Mouse (Mus musculus) midbrain, embryonic 15.5 days (tissue): ENCODE data around the gene Nup88. TPM values are rescaled to one million over a fixed set of nuclear protein-coding genes. Genes with fewer than 3 reads are reported as not detected.

Source experiments
- ATAC-seq: fragments of 200-750 bp; cut with Nextera tagmentation; replicated peaks from 2 replicates; pipeline ENCODE4 v1.8.0; 2017; ENCODE audit warnings: moderate TSS enrichment
- H3K27ac ChIP-seq: fragments of 300-500 bp; sonication (generic); 2 replicates; pipeline ENCODE4 v1.5.1; 2015; ENCODE audit warnings: mild to moderate bottlenecking, inconsistent platforms
- H3K27me3 ChIP-seq: fragments of 300-500 bp; sonication (generic); replicated peaks from 2 replicates; pipeline ENCODE4 v1.6.1; 2015; ENCODE audit warnings: inconsistent platforms
- H3K36me3 ChIP-seq: fragments of 300-500 bp; sonication (generic); replicated peaks from 2 replicates; pipeline ENCODE4 v1.6.1; 2015; ENCODE audit warnings: inconsistent platforms
- H3K4me1 ChIP-seq: fragments of 300-500 bp; sonication (generic); 2 replicates; pipeline ENCODE4 v1.6.1; 2015; ENCODE audit warnings: inconsistent platforms
- H3K4me2 ChIP-seq: fragments of 300-500 bp; sonication (generic); 2 replicates; pipeline ENCODE4 v1.6.1; 2015; ENCODE audit warnings: inconsistent platforms, mild to moderate bottlenecking, moderate library complexity
- H3K4me3 ChIP-seq: fragments of 300-500 bp; sonication (generic); 2 replicates; pipeline ENCODE4 v1.5.1; 2015; ENCODE audit warnings: mild to moderate bottlenecking, inconsistent platforms
- H3K9ac ChIP-seq: fragments of 300-500 bp; sonication (generic); 2 replicates; pipeline ENCODE4 v1.6.1; 2015; ENCODE audit warnings: mild to moderate bottlenecking, inconsistent platforms
- H3K9me3 ChIP-seq: fragments of 300-500 bp; sonication (generic); 2 replicates; pipeline ENCODE4 v1.6.1; 2016; ENCODE audit warnings: inconsistent platforms
- WGBS: fragments of 180-500 bp; shearing (Covaris S2); methylation state at CpG from one replicate; pipeline ENCODE4 v1.1.7; 2015; ENCODE audit warnings: mixed read lengths; 5-methylcytosine and 5-hydroxymethylcytosine counted together
- polyA plus RNA-seq: library from polyadenylated mRNA; unstranded; fragments of >200 nt; fragmentation: Nextera tagmentation; extraction: Ambion mirVana; gene quantifications from 2 replicates; pipeline ENCODE4 v1.2.1, GENCODE M21; 2015

Nup88 gene
- 121 and 127 TPM in 2 replicates for polyA plus RNA-seq

DNA sequence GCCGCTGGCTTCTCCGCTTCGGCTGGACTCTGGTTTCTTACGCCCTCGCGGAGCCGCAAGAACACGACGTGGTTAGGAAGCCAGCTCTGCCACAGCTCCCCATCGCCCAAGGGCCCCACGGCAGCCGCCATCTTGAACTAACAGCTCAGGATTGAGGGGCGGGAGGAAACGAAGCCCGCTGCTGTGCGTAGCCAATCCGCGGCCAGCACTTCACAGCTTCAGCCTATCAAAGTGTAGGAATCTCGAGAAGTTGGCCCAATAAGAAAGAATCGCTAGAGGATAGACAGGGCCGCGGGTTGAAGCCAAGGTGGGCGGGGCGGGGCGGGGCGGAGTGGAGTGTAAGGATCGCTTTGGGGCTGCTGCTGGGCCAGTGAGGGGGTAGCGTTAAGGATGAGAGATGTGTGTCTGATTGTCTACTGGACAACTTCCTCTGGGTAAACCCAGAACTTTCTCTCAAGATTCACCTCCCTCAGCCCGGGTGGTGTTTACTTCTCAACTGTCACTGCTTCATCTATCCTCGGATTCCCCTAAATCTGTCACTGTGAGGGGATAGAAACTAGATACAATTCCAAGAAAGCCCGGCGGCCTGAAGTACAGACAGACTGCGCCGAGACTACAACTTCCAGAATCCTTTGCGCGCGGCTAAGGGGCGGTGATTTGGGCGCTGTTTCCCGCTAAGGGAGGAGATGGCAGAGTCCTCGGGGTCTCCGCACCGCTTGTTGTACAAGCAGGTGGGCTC is at the start of gene Nup88, which contains the start of gene Rpain:
Nup88 (minus strand) TSS at position 153 of the 739 bp plus-strand sequence.
Rpain (plus strand) TSS at position 393 of the 739 bp plus-strand sequence.
- Histone ChIP-seq H3K4me1 (peaks cover 22% of the 10 kb centered on the region), H3K4me3 (peak within 1 kb of the TSS; percentile 89), H3K27ac (peak within 1 kb of the TSS; percentile 94), H3K36me3 (peaks cover 14% of the 10 kb centered on the region), H3K27me3 (no peaks in the 10 kb centered on the region), H3K9me3 (no peaks in the 10 kb centered on the region), H3K9ac (peak within 1 kb of the TSS; percentile 92), H3K4me2 (peak within 1 kb of the TSS; percentile 77)
- WGBS: under 1% methylated on average over 43 of the region's 43 CpGs
- peak; percentile 99 for ATAC-seq

- Histone ChIP-seq H3K27me3 (no peaks in the 10 kb centered on the region), H3K4me3 (peak overlapping the region; percentile 87), H3K36me3 (no peaks in the 10 kb centered on the region), H3K27ac (peak overlapping the region; percentile 85), H3K4me1 (peaks cover 43% of the 10 kb centered on the region), H3K9ac (peak overlapping the region; percentile 89), H3K9me3 (no peaks in the 10 kb centered on the region), H3K4me2 (peak overlapping the region; percentile 84)
- peak; percentile 32; the same call in 1 of the 2 replicates for ATAC-seq
- 6% methylated on average over 28 of the region's 28 CpGs for WGBS
These were observed 48.8 kb upstream of the Nup88 start for GRCm38 (mm10) chr11:71018416-71019200.

- H3K9ac ChIP-seq: no peak overlapping the region
- H3K4me2 ChIP-seq: peak overlapping the region; percentile 15; the same call in 1 of the 2 replicates
- H3K27ac ChIP-seq: no peak overlapping the region
- H3K36me3 ChIP-seq: peaks cover 9% of the 10 kb centered on the region
- no peaks in the 10 kb centered on the region for H3K9me3 ChIP-seq
- H3K27me3 ChIP-seq: no peaks in the 10 kb centered on the region
- H3K4me1 ChIP-seq: peaks cover 41% of the 10 kb centered on the region
- no peak for ATAC-seq
- 90% methylated on average over 1 of the region's 1 CpGs for WGBS
- H3K4me3 ChIP-seq: no peak overlapping the region
These were observed 47.3 kb upstream of the Nup88 start for GRCm38 (mm10) chr11:71017051-71017450.

DNA sequence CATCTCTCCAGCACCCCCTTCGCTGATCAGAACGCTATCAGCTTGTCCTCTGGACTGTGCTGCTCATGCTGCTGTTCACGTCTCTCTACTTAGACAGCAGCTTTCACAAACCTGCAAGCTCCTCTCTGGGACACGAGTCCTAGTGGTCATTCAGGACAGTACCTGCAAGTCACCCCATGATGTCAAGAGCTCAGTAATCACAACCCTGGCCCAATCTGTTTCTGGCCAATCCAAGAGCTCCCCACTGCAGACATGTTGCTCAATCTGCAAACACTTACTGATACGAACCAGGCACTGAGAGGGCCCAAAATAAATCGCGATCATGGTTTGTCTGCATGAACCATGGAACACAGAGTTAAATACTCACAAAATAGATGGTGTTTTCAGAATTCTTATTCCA is 43.0 kb upstream of the Nup88 start:
- ATAC-seq: no peak
- peaks cover 17% of the 10 kb centered on the region for H3K4me1 ChIP-seq
- peaks cover 31% of the 10 kb centered on the region for H3K36me3 ChIP-seq
- H3K4me3 ChIP-seq: no peak overlapping the region
- 95% methylated on average over 7 of the region's 7 CpGs for WGBS
- H3K9ac ChIP-seq: no peak overlapping the region
- H3K27me3 ChIP-seq: no peaks in the 10 kb centered on the region
- H3K27ac ChIP-seq: no peak overlapping the region
- H3K9me3 ChIP-seq: no peaks in the 10 kb centered on the region
- no peak overlapping the region for H3K4me2 ChIP-seq

GRCm38 (mm10) chr11:71008321-71008720 is 38.5 kb upstream of the Nup88 start:
- Histone ChIP-seq H3K4me1 (peaks cover 8% of the 10 kb centered on the region), H3K9ac (no peak overlapping the region), H3K4me3 (no peak overlapping the region), H3K9me3 (no peaks in the 10 kb centered on the region), H3K4me2 (no peak overlapping the region), H3K36me3 (peaks cover 31% of the 10 kb centered on the region), H3K27ac (no peak overlapping the region), H3K27me3 (no peaks in the 10 kb centered on the region)
- ATAC-seq: no peak
- 98% methylated on average over 3 of the region's 3 CpGs for WGBS

DNA sequence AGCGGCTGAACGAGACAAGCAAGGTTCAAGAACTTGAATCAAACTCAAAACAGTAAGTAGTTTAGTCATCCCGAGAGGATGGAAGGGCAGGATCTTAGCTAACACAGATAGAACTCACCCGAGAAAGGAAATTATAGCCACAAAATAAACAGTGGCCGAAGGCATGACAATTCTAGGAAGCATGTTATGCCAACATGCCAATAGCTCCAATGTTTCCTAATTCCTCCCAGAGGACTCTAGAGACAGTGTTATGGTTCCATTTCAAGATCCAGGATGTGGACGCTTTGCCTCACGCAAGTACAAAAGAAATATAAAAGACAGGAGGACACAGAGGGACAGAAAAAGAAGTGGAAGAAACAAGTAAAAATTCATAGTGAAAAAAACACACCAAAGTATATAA is 38.1 kb upstream of the Nup88 start:
- H3K27ac ChIP-seq: no peak overlapping the region
- no peaks in the 10 kb centered on the region for H3K9me3 ChIP-seq
- peaks cover 30% of the 10 kb centered on the region for H3K36me3 ChIP-seq
- no peak overlapping the region for H3K9ac ChIP-seq
- no peak overlapping the region for H3K4me3 ChIP-seq
- H3K4me1 ChIP-seq: peaks cover 13% of the 10 kb centered on the region
- ATAC-seq: no peak
- H3K27me3 ChIP-seq: no peaks in the 10 kb centered on the region
- no peak overlapping the region for H3K4me2 ChIP-seq
- 93% methylated on average over 7 of the region's 7 CpGs for WGBS

- H3K36me3 ChIP-seq: peaks cover 21% of the 10 kb centered on the region; the same call in 1 of the 2 replicates
- H3K4me1 ChIP-seq: peaks cover 21% of the 10 kb centered on the region
- 95% methylated on average over 6 of the region's 6 CpGs for WGBS
- no peak overlapping the region for H3K4me2 ChIP-seq
- H3K27ac ChIP-seq: no peak overlapping the region
- no peaks in the 10 kb centered on the region for H3K27me3 ChIP-seq
- no peak for ATAC-seq
- H3K9me3 ChIP-seq: no peaks in the 10 kb centered on the region
- no peak overlapping the region for H3K9ac ChIP-seq
- H3K4me3 ChIP-seq: no peak overlapping the region
These were observed 37.3 kb upstream of the Nup88 start for GRCm38 (mm10) chr11:71007026-71007425.

DNA sequence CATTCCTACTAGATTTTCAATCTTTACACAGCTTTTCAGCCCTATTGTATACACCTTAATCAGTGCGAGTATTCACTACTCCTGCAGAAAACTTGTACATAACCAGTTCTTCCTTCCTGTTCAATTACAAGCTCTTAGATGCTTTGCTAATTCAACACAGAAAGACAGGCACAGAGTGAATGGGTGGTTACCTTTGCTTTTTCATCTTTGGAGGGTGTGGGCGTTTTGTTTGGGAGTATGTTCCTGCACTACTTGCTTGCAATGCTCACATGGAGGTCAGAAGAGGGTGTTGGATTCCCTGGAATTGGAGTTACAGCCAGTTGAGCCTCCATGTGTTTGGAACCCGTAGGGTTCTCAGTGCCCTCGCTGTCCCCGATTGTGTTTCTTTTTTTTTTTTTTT is 35.3 kb upstream of the Nup88 start:
- 66% methylated on average over 5 of the region's 5 CpGs for WGBS
- H3K9ac ChIP-seq: peak overlapping the region; percentile 20; the same call in 1 of the 2 replicates
- ATAC-seq: no peak

DNA sequence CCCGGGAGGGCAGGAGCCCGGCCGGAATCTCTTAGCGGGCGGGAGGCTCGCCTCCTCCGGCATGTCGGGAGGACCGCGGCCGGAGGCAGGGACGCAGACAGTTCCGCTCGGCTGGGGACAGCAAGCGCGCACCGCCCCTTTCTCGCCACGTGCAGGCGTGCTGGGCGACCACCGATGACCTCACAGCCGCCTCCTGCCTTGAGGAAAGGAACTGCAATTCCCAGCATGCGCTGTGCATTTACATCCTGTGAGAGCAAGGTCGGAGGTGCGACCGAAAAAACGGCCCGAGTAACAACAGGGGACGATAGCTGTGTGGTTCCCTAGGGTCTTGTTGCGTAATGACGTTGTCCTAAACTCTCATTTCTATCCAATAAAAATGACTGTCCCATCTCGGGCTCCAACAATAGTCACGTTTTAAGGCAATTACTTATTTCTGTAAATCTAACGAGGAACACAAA is 34.6 kb upstream of the Nup88 start, which contains the start of gene Dhx33:
Dhx33 (minus strand) TSS at position 122 of the 458 bp plus-strand sequence.
- peak within 1 kb of the TSS; percentile 100 for H3K4me3 ChIP-seq
- peak within 1 kb of the TSS; percentile 83 for H3K9ac ChIP-seq
- H3K9me3 ChIP-seq: no peaks in the 10 kb centered on the region
- peak; percentile 98 for ATAC-seq
- no peaks in the 10 kb centered on the region for H3K27me3 ChIP-seq
- 0% methylated on average over 35 of the region's 35 CpGs for WGBS
- H3K4me2 ChIP-seq: peak within 1 kb of the TSS; percentile 91
- H3K27ac ChIP-seq: peak within 1 kb of the TSS; percentile 84
- peaks cover 13% of the 10 kb centered on the region for H3K36me3 ChIP-seq
- H3K4me1 ChIP-seq: peaks cover 22% of the 10 kb centered on the region

More for the DNA sequence above, 35.3 kb upstream of the Nup88 start:
- H3K36me3 ChIP-seq: peaks cover 12% of the 10 kb centered on the region; the same call in 1 of the 2 replicates
- peak overlapping the region; percentile 91 for H3K4me2 ChIP-seq
- peaks cover 22% of the 10 kb centered on the region for H3K4me1 ChIP-seq
- H3K9me3 ChIP-seq: no peaks in the 10 kb centered on the region
- H3K27ac ChIP-seq: peak overlapping the region; percentile 53
- no peaks in the 10 kb centered on the region for H3K27me3 ChIP-seq
- peak overlapping the region; percentile 100 for H3K4me3 ChIP-seq

DNA sequence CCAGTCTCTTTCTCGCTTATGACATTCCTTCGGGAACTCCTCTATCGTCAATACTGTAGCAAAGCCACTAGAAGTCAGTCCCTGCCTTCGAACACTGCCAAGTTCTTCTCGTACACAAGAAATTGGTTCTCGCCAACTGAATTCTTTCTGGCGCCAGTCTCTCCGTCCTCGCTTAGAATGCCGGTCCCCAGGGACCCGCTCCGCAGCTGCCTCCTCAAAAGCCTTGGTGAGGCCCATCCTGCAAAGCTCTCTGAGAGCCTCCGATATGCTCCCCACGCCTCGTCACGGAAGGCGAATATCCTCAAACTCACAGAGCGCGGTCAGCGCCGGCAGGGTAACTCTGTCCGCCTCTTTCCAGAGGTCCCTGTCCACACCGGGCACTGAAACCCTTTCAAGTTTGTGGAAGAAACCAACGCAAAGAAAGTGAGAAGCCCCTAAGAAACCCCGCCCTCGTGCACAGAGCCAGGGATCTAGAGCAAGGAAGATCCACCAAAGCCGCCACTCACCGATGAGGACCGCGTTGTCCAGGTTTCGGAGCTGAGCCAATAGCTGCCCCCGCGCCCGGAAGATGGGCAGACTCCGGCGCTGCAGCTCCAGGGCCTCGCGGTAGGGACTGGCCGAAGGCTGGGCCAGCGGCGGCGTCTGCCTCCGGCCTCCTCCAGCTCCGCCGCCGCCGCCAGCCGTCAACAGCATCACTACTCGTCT is 34.0 kb upstream of the Nup88 start:
- Histone ChIP-seq H3K27ac (peak overlapping the region; percentile 84), H3K4me3 (peak overlapping the region; percentile 100), H3K9ac (peak overlapping the region; percentile 83), H3K4me1 (peaks cover 22% of the 10 kb centered on the region), H3K9me3 (no peaks in the 10 kb centered on the region), H3K36me3 (peaks cover 16% of the 10 kb centered on the region), H3K4me2 (peak overlapping the region; percentile 91), H3K27me3 (no peaks in the 10 kb centered on the region)
- ATAC-seq: peak; percentile 87
- WGBS: under 1% methylated on average over 49 of the region's 49 CpGs

- no peak overlapping the region for H3K27ac ChIP-seq
- no peaks in the 10 kb centered on the region for H3K9me3 ChIP-seq
- H3K4me1 ChIP-seq: peaks cover 22% of the 10 kb centered on the region
- ATAC-seq: no peak
- 93% methylated on average over 4 of the region's 4 CpGs for WGBS
- H3K4me2 ChIP-seq: no peak overlapping the region
- H3K36me3 ChIP-seq: peaks cover 28% of the 10 kb centered on the region
- no peak overlapping the region for H3K9ac ChIP-seq
- H3K4me3 ChIP-seq: no peak overlapping the region
- no peaks in the 10 kb centered on the region for H3K27me3 ChIP-seq
These were observed 31.4 kb upstream of the Nup88 start for GRCm38 (mm10) chr11:71001167-71001566.
